Mouse (Mus musculus) frontal cortex, postnatal 25 days (tissue): ENCODE measurements around the gene Col11a2.
"Not testable (repeated sequence)": the region's sequence is repeated elsewhere in the genome, so short reads cannot be mapped to it uniquely, and the experiment has no call there.

Source experiments
- DNase-seq, 2 experiments: peaks; one replicate each; pipeline ENCODE4 v3.0.0; 2022; ENCODE audit warnings: low spot score in 2 of 2

Col11a2 gene

GRCm38 (mm10) chr17:34038878-34039561 is at the start of gene Col11a2:
TSS of gene Col11a2 (plus strand) at chr17:34039437.
- no peak for DNase-seq

GRCm38 (mm10) chr17:33991788-33992664 is 47.2 kb upstream of the Col11a2 start:
- no peak for DNase-seq

- no peak for DNase-seq
These were observed 44.3 kb upstream of the Col11a2 start for GRCm38 (mm10) chr17:33994959-33995358.

GRCm38 (mm10) chr17:33995651-33996050 is 43.6 kb upstream of the Col11a2 start:
- no peak for DNase-seq

GRCm38 (mm10) chr17:33997025-33997424 is 42.2 kb upstream of the Col11a2 start:
- not testable (repeated sequence) for DNase-seq

- DNase-seq = not testable (repeated sequence)
These were observed 40.5 kb upstream of the Col11a2 start for GRCm38 (mm10) chr17:33998697-33999096.

GRCm38 (mm10) chr17:33999341-34000149 is 39.7 kb upstream of the Col11a2 start:
- no peak for DNase-seq

GRCm38 (mm10) chr17:34000150-34000537 is 39.1 kb upstream of the Col11a2 start, which contains the start of gene H2-K1:
TSS of gene H2-K1 (minus strand) at chr17:34000347.
- peak; percentile 40 to 47 for DNase-seq

- DNase-seq = not testable (repeated sequence)
These were observed 38.4 kb upstream of the Col11a2 start for GRCm38 (mm10) chr17:34000796-34001195.

GRCm38 (mm10) chr17:34003426-34003825 is 35.8 kb upstream of the Col11a2 start:
- DNase-seq = peak in 1 of 2 experiments; percentile 15

GRCm38 (mm10) chr17:34006570-34006969 is 32.7 kb upstream of the Col11a2 start:
- DNase-seq = no peak

GRCm38 (mm10) chr17:34010156-34010555 is 29.1 kb upstream of the Col11a2 start:
- no peak for DNase-seq

- DNase-seq = no peak
These were observed 25.8 kb upstream of the Col11a2 start for GRCm38 (mm10) chr17:34013436-34013835.

- no peak for DNase-seq
These were observed 17.5 kb upstream of the Col11a2 start for GRCm38 (mm10) chr17:34021539-34022413.

- DNase-seq = no peak
These were observed 16.8 kb upstream of the Col11a2 start for GRCm38 (mm10) chr17:34022414-34022783.

- DNase-seq = no peak
These were observed 16.2 kb upstream of the Col11a2 start for GRCm38 (mm10) chr17:34022987-34023386.

- no peak for DNase-seq
These were observed 15.6 kb upstream of the Col11a2 start for GRCm38 (mm10) chr17:34023678-34024077.

GRCm38 (mm10) chr17:34024317-34024821 is 14.9 kb upstream of the Col11a2 start, which contains the start of gene Ring1:
TSS of gene Ring1 (minus strand) at chr17:34024680.
- peak; percentile 78 to 84 for DNase-seq

GRCm38 (mm10) chr17:34024861-34025755 is 14.1 kb upstream of the Col11a2 start:
- DNase-seq = no peak

- no peak for DNase-seq
These were observed 13.5 kb upstream of the Col11a2 start for GRCm38 (mm10) chr17:34025756-34026151.
